Mouse (Mus musculus) olfactory bulb, adult 2 months (tissue): Measurements from ENCODE around the gene Pigk. TPM values are rescaled to one million over a fixed set of nuclear protein-coding genes. Genes with fewer than 3 reads are reported as not detected.

Experiments
- H3K27ac ChIP-seq: fragments of 200-500 bp; 2 replicates; pipeline ENCODE4 v1.5.1; 2012; ENCODE audit warnings: low read depth, low read length; ENCODE audit not compliant: insufficient read depth
- H3K4me1 ChIP-seq: fragments of 200-500 bp; 2 replicates; pipeline ENCODE4 v1.6.1; 2012; ENCODE audit warnings: low read length; ENCODE audit not compliant: control insufficient read depth, insufficient read depth
- H3K4me3 ChIP-seq: fragments of 200-500 bp; 2 replicates; pipeline ENCODE4 v1.5.1; 2012; ENCODE audit warnings: mild to moderate bottlenecking, low read depth, low read length, moderate library complexity; ENCODE audit not compliant: insufficient read depth
- CTCF ChIP-seq: fragments of 200-500 bp; IDR thresholded peaks from 2 replicates; pipeline ENCODE4 v1.5.1; 2012; ENCODE audit warnings: low read depth, mild to moderate bottlenecking, low read length, moderate library complexity; ENCODE audit not compliant: insufficient read depth
- POLR2A ChIP-seq: fragments of 200-500 bp; IDR thresholded peaks from 2 replicates; pipeline ENCODE4 v1.6.1; 2012; ENCODE audit warnings: mild to moderate bottlenecking, low read depth, low read length, moderate library complexity; ENCODE audit not compliant: insufficient read depth
- WGBS: fragments of 180-500 bp; shearing (Covaris S2); methylation state at CpG from one replicate; pipeline ENCODE4 v1.1.7; 2018; 5-methylcytosine and 5-hydroxymethylcytosine counted together
- polyA plus RNA-seq: library from polyadenylated mRNA; stranded (reverse); fragments of >200 nt; gene quantifications from 2 replicates; pipeline ENCODE4 v1.2.4, GENCODE M21; 2012; ENCODE audit warnings: low replicate concordance; ENCODE audit not compliant: missing spikeins, insufficient read depth, insufficient read length

Pigk gene
- polyA plus RNA-seq, 1 experiment = not detected

DNA sequence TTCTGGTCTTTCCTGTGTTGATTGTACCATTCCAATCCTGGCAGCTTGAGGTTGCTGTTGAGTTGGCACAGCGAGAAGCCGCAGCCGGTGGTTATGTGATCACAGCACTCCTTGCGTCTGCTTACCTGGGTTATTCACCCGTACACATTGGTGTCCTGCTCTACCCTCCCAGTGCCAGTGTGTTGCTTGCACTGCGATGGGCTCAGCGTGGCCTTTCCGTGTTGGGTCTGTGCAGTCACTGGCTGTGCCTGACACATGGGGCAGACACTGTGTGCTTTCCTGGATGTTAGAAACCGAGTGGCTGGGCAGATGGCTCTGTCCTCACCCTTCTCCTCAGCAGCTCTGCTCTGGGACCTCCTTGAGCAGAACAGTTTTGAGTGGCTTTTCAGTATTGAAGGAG, 31.7 kb downstream of the Pigk start:
- WGBS = 90% methylated on average over 9 of the region's 9 CpGs
- Histone ChIP-seq H3K27ac (no peak overlapping the region), H3K4me1 (no peaks in the 10 kb centered on the region), H3K4me3 (no peak overlapping the region)
- no peak for TF ChIP-seq CTCF
- TF ChIP-seq POLR2A = no peak

DNA sequence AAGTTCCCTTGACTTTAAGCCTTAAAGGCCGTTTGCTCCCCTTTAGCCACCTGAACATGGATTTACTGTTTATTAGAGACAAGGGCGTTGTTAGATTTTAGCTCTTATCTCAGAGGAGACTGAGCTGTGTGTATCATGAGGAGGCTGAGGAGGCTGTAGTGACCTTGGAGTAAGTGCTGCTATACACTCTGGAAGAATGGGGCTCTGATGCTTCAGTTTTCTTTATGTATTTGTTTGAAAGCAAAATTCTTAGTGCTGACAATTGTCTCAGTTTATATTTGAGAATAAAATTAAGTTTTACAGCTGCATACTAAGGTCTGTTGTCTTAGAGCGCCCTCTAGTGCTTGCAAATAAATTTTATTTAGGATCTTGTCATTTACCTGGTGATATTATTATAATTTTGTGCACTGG, 35.6 kb downstream of the Pigk start:
- H3K4me3 ChIP-seq = no peak overlapping the region
- 36% methylated on average over 3 of the region's 3 CpGs for WGBS
- no peaks in the 10 kb centered on the region for H3K4me1 ChIP-seq
- H3K27ac ChIP-seq = no peak overlapping the region
- no peak for TF ChIP-seq POLR2A
- TF ChIP-seq CTCF = no peak

DNA sequence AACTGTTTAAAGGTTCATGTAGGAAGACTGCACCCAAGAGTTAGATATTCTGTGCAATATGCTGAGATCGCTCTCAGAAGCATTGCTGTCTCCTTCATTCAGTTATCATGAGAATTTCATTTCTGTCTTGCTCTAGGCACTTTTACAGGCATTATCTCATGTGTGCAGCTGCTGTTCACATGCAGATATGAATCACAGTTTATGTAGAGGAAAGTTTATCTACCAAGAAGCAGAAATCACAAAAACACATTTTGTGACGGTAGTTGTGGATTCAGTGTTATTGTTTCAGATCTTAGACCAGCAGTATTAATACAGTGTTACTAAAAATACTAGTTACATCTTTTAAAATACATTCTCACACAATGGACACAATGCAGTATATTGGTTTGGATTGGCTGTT, 36.0 kb downstream of the Pigk start:
- Histone ChIP-seq H3K4me1 (no peaks in the 10 kb centered on the region), H3K27ac (no peak overlapping the region), H3K4me3 (no peak overlapping the region)
- no peak for TF ChIP-seq POLR2A
- no peak for TF ChIP-seq CTCF
- 72% methylated on average over 2 of the region's 2 CpGs for WGBS

DNA sequence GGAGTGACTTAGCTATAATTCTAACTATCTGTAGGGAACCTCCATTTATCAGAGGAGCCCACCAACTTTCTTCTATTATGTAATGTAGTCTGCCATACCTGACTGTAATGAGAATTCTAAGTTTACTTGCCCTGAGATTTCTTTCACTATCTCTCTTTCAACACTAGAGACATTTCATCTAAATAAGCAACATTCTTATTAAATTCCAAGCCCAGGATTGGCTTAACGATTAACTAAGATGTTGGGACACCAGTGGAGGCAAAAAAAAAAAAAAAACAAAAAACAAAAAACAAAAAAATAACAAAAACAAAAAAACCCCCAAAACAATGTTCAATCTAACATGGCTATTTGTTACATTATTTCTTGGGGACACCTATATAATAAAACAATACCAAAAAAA, 39.0 kb downstream of the Pigk start:
- TF ChIP-seq CTCF (no peak), POLR2A (no peak)

DNA sequence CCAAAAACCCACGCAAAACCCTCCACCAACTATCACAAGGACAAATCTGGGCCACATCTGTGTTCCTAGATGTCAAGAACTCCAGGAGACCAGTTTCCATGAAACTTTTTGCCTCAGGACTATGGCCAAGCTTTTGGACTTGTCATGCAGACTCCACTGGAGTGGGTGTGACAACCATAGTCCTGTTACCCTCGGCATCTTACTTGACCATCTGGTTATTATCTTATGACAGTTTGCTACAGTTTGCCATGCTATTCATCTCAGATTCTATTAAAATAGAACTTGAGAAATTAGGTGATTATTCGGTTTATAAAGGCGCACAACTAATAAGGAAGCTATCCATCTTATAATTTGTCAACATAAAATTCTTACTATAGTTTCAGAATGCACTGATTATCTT, 39.4 kb downstream of the Pigk start:
- H3K4me1 ChIP-seq = peaks cover under 1% of the 10 kb centered on the region; the same call in 1 of the 2 replicates
- no peak overlapping the region for H3K27ac ChIP-seq
- no peak overlapping the region for H3K4me3 ChIP-seq
- 92% methylated on average over 4 of the region's 4 CpGs for WGBS
- TF ChIP-seq POLR2A = no peak

More for the DNA sequence above, 39.0 kb downstream of the Pigk start:
- WGBS = 92% methylated on average over 1 of the region's 1 CpGs
- Histone ChIP-seq H3K4me1 (no peaks in the 10 kb centered on the region), H3K27ac (no peak overlapping the region), H3K4me3 (no peak overlapping the region)

DNA sequence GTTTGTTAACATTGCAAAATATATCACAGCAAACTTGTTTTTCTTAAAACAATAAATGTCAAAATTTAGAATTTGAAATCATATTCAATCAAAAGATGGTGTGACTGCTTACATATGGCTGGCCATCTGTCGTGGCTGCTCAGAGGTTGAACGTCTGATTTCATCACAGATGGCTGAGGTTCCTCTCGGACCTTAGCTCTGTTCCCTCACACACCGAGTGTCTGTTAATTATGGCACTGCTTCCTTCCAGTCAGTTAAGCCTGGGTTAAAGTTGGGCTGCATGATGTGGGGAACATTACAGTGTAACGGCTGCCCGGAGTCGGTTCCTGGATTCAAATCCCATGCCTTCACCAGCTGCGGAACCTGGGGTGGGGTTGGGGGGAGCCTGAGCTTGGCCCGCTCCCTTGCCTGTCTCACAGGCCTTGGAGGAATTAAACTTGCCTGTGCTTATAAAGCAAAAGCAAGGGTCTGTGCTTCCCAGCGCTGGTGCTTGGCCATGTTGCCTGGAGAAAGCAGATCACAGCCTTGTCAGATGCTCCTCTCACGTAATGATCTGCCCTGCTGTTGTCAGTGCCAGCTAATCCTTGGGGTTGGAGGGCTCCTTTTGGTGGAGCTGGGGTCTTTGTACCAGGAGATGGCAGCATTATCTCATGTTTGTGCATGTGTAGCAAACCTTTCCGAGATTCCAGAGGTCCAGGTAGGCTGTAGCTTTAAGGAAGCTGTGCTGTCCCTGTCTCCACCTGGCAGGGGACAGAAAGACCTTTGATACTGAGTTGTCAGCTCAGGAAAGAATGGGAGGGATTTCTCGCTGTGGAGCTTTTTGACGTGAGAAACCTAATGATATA, 40.2 kb downstream of the Pigk start:
- peaks cover 7% of the 10 kb centered on the region for H3K4me1 ChIP-seq
- H3K27ac ChIP-seq = no peak overlapping the region
- H3K4me3 ChIP-seq = no peak overlapping the region
- TF ChIP-seq CTCF (no peak), POLR2A (no peak)
- 85% methylated on average over 14 of the region's 14 CpGs for WGBS

DNA sequence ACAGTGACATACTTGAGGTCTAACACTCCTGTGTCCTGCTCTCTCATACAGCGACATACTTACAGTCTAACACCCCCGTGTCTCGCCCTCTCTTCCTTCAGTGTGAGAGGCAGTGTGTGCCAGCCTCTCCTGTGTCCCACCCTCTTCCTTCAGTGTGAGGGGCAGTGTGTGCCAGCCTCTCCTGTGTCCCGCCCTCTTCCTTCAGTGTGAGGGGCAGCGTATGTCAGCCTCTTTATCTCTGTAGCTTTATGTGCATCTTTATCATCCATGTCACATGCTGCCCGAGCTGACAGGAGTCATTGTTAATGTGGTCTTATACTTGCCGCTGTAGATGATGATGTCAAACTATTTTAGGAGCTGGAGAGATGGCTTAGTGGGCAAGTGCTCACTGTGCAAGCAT, 41.6 kb downstream of the Pigk start:
- TF ChIP-seq POLR2A (no peak), CTCF (no peak)
- Histone ChIP-seq H3K27ac (no peak overlapping the region), H3K4me1 (peaks cover 7% of the 10 kb centered on the region), H3K4me3 (no peak overlapping the region)
- WGBS = 90% methylated on average over 7 of the region's 7 CpGs

DNA sequence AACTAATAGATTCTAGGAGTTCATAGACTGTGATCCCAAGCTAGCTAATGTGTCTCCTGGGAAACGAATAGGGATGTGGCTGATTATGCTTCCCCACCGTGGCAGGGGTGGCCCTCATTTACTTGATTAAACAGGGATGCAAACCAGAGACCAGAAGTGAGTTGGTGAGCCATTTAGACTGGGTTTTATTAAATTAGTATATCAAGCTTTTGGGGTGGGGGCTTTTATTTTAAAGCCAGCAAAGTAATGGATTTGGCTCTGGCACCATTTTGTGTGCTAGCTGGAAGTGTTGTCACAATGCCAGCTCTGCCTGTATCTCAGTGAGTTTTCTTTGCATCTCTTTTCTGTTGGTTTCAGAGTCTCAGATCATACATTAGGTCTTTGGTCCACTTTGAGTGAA, 43.0 kb downstream of the Pigk start:
- Histone ChIP-seq H3K4me3 (no peak overlapping the region), H3K27ac (no peak overlapping the region), H3K4me1 (peaks cover 7% of the 10 kb centered on the region)
- WGBS = 65% methylated on average over 2 of the region's 2 CpGs
- no peak for TF ChIP-seq CTCF
- no peak for TF ChIP-seq POLR2A

DNA sequence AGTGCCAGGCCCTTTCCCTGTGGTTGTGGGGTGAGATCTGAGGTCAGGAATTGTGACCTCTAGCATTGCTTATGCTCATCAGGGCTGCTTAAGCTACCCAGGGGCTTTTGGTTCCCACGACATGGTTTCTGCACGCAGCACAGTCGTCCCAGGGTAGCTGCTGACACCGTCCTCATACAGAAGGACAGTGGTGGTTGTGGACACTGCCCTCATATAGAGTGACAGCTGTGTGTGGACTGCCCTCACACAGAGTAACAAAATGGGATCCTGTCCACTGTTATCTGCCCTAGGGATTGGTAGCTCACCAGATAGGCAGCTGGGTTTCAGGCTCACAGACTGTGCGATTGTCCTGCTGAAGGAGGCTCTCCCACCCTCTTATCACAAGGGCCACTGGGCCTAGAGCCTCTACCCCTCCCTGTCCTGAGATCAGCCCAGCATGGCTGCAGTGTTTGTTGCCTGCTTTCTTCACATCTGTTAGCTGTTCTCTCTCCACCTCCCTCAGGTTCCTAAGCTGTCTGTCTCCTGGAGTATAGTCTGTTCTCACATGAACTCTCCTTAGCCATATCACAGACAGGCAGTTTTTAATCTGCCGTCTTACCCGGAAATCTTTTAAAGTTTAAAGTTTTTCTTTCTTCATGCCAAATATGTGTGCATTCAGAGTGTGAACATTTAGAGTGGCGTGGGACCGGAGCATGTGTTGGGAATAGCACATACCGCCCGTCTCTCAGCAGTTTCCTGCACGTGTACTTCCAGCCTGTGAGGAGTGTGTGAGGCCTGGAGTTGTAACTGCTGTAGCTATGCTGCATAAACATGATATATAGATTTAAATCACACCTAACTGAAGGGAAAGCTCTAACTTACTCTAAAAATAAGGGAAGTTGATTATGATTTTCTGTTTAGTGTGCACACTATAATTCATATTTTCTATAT, 43.8 kb downstream of the Pigk start:
- Histone ChIP-seq H3K4me1 (peaks cover 7% of the 10 kb centered on the region), H3K27ac (no peak overlapping the region), H3K4me3 (no peak overlapping the region)
- WGBS = 85% methylated on average over 12 of the region's 12 CpGs
- no peak for TF ChIP-seq POLR2A
- no peak for TF ChIP-seq CTCF
